7 mouse cellular contexts compared by ENCODE assay signal in the genomic region with DNA sequence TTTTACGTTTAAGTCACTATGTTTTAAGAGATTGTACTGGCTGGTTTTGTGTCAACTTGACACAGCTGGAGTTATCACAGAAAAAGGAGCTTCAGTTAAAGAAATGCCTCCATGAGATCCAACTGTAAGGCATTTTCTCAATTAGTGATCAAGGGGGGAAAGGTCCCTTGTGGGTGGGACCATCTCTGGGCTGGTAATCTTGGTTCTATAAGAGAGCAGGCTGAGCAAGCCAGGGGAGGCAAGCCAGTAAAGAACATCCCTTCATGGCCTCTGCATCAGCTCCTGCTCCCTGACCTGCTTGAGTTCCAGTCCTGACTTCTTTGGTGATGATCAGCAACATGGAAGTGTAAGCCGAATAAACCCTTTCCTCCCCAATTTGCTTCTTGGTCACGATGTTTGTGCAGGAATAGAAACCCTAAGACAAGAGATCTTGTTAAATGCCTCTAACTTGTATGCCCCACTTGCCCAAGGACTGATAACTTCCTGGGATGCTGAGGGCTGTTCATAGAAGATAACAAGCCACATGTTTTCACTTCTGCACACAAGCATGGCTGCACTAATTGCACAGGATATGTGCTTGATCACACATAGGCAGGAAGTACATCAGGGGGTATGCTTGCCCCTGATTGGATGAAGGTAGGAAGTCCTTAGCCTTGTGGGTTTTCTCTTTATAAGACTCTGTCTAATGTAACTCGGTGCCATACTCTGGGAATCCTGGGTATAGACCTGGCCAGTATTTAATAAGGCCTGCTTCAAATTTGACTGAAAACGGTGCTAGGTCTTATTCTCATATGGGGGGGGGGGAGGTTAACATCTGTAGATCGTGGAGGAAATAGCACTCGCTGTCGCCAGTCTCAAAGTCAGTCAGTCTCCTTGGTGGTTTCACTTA. TPM values are rescaled to one million over a fixed set of nuclear protein-coding genes. Genes with fewer than 3 reads are reported as not detected.
A peak's percentile ranks its signal among the peaks of the same experiment; 100 is the strongest.
DNase-seq lines count a peak whose midpoint lies in the region; ATAC-seq lines count a peak whose summit lies in the region.
"Not testable (repeated sequence)": the region's sequence is repeated elsewhere in the genome, so short reads cannot be mapped to it uniquely, and the experiment has no call there.

No protein-coding gene starts in this region.

- peaks cover 30% of the 10 kb centered on the region for H3K4me1 ChIP-seq in liver, embryonic 12.5 days
- H3K4me1 ChIP-seq in liver, embryonic 16.5 days (ENCODE audit: control insufficient read depth, low read depth, low read length), result peaks cover 19% of the 10 kb centered on the region

- not testable (repeated sequence) for H3K36me3 ChIP-seq in liver, embryonic 12.5 days; liver, embryonic 16.5 days (ENCODE audit: control insufficient read depth, insufficient read depth)

- peak overlapping the region; percentile 82 for H3K27ac ChIP-seq in liver, embryonic 12.5 days
- H3K27ac ChIP-seq in liver, embryonic 16.5 days (ENCODE audit: low read length), result peak overlapping the region; percentile 27

- not testable (repeated sequence) for H3K27me3 ChIP-seq in liver, embryonic 12.5 days (replicated peaks); liver, embryonic 16.5 days (ENCODE audit: control insufficient read depth, insufficient read depth, low read depth, low read length)

- ATAC-seq in common myeloid progenitor, adult 5-6 weeks (replicated peaks; ENCODE audit: low read depth, poor library complexity, severe bottlenecking), result peak; percentile 60; the same call in 1 of the 2 replicates
- ATAC-seq in liver, embryonic 12.5 days, result peak; percentile 96
- ATAC-seq in liver, embryonic 16.5 days (ENCODE audit: low read depth), result peak; percentile 95
- peak; percentile 86 for ATAC-seq in megakaryocyte progenitor cell, adult 5-6 weeks (replicated peaks; ENCODE audit: poor library complexity)

- not testable (repeated sequence) for H3K9me3 ChIP-seq in liver, embryonic 12.5 days (replicated peaks); liver, embryonic 16.5 days (replicated peaks; ENCODE audit: control insufficient read depth, low read length)

- H3K4me2 ChIP-seq in liver, embryonic 12.5 days, result peak overlapping the region; percentile 36
- peak overlapping the region; percentile 36; the same call in 1 of the 2 replicates for H3K4me2 ChIP-seq in liver, embryonic 16.5 days (ENCODE audit: low read depth, low read length)

- 65% methylated on average over 8 of the region's 8 CpGs for WGBS in liver, embryonic 12.5 days (ENCODE audit: insufficient replicate concordance)
- 66% methylated on average over 8 of the region's 8 CpGs for WGBS in liver, embryonic 16.5 days (ENCODE audit: insufficient replicate concordance)

- not testable (repeated sequence) for H3K4me3 ChIP-seq in liver, embryonic 12.5 days; liver, embryonic 16.5 days (ENCODE audit: low read depth, low read length)

- DNase-seq in 416B (ENCODE audit: low read depth) (peak; percentile 61), MEL-GATA-1-ER (ENCODE audit: extremely low read depth, low read depth) (peak; percentile 68)
- DNase-seq in heart, adult 11 months, result peak; percentile 41

- H3K9ac ChIP-seq in liver, embryonic 12.5 days; liver, embryonic 16.5 days (ENCODE audit: low read depth, low read length): not testable (repeated sequence)

RNA-seq across cellular contexts. Expression of a gene that starts 1.5 kb away (rescaled TPM):
- 18.5 and 19.2 TPM in 2 replicates for total RNA-seq in common myeloid progenitor, adult 5-6 weeks (2017)
- polyA plus RNA-seq in liver, embryonic 12.5 days (2016; fragmentation: Nextera tagmentation; extraction: Ambion mirVana), result 11.9 and 12.6 TPM in 2 replicates
- polyA plus RNA-seq in liver, embryonic 16.5 days (2015; fragmentation: Nextera tagmentation; extraction: Ambion mirVana), result 6.0 and 6.7 TPM in 2 replicates
- 28.1 and 30.2 TPM in 2 replicates for total RNA-seq in megakaryocyte progenitor cell, adult 5-6 weeks (2015)
- total RNA-seq in megakaryocyte progenitor cell, adult 5-6 weeks (2017), result 23.8 and 27.2 TPM in 2 replicates

RNA-seq across cellular contexts. Expression of a gene that starts 35.3 kb away (rescaled TPM):
- 19.6 and 23.7 TPM in 2 replicates for total RNA-seq in common myeloid progenitor, adult 5-6 weeks (2017)
- 25.3 and 26.3 TPM in 2 replicates for polyA plus RNA-seq in liver, embryonic 12.5 days (2016; fragmentation: Nextera tagmentation; extraction: Ambion mirVana)
- polyA plus RNA-seq in liver, embryonic 16.5 days (2015; fragmentation: Nextera tagmentation; extraction: Ambion mirVana), result 14.4 and 15.8 TPM in 2 replicates
- 29.2 and 31.6 TPM in 2 replicates for total RNA-seq in megakaryocyte progenitor cell, adult 5-6 weeks (2015)
- total RNA-seq in megakaryocyte progenitor cell, adult 5-6 weeks (2017), result 20.8 and 30.2 TPM in 2 replicates

RNA-seq across cellular contexts. Expression of a gene that starts 57.1 kb away (rescaled TPM):
- 58.1 and 88.8 TPM in 2 replicates for total RNA-seq in common myeloid progenitor, adult 5-6 weeks (2017)
- polyA plus RNA-seq in liver, embryonic 12.5 days (2016; fragmentation: Nextera tagmentation; extraction: Ambion mirVana), result 34.3 and 39.3 TPM in 2 replicates
- 22.2 and 23.0 TPM in 2 replicates for polyA plus RNA-seq in liver, embryonic 16.5 days (2015; fragmentation: Nextera tagmentation; extraction: Ambion mirVana)
- total RNA-seq in megakaryocyte progenitor cell, adult 5-6 weeks (2015), result 52.5 and 71.3 TPM in 2 replicates
- total RNA-seq in megakaryocyte progenitor cell, adult 5-6 weeks (2017), result 57.8 and 83.8 TPM in 2 replicates
